Mouse (Mus musculus): ENCODE data around the gene Ttbk1. TPM values are rescaled to one million over a fixed set of nuclear protein-coding genes. Genes with fewer than 3 reads are reported as not detected.

The Ttbk1 gene
- polyA plus RNA-seq, 1 experiment from 2014 or later, result 0.18 TPM

DNA sequence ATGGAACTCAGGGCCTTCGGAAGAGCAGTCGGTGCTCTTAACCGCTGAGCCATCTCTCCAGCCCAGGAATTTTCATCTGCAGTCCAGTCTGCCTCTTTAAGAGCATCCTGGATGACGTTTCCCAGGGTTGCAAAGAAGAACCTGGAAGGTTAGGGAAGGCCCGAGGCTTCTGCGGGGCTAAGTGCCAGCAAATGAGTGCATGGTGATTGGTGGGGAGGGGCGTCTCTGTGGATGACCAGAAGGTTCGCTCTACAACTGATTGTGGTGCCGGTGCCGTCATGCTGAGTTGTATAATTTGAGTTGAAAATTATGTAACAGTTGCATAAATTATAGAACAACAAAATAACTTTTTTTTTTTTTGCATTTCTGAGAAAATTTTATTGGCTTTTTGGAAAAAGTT is 48.3 kb downstream of the Ttbk1 start:
- no peak for ATAC-seq (ENCODE audit: low FRiP score, low read depth)
- H3K27me3 ChIP-seq, result peaks cover 62% of the 10 kb centered on the region
- no peak overlapping the region for H3K27ac ChIP-seq
- no peak overlapping the region for H3K9ac ChIP-seq
- H3K9me3 ChIP-seq, result no peaks in the 10 kb centered on the region
- no peaks in the 10 kb centered on the region for H3K36me3 ChIP-seq
- WGBS, result 91% methylated on average over 10 of the region's 10 CpGs
- no peak overlapping the region for H3K4me2 ChIP-seq (replicated peaks)
- peaks cover 12% of the 10 kb centered on the region; the same call in 1 of the 2 replicates for H3K4me1 ChIP-seq
- H3K4me3 ChIP-seq, result no peak overlapping the region

DNA sequence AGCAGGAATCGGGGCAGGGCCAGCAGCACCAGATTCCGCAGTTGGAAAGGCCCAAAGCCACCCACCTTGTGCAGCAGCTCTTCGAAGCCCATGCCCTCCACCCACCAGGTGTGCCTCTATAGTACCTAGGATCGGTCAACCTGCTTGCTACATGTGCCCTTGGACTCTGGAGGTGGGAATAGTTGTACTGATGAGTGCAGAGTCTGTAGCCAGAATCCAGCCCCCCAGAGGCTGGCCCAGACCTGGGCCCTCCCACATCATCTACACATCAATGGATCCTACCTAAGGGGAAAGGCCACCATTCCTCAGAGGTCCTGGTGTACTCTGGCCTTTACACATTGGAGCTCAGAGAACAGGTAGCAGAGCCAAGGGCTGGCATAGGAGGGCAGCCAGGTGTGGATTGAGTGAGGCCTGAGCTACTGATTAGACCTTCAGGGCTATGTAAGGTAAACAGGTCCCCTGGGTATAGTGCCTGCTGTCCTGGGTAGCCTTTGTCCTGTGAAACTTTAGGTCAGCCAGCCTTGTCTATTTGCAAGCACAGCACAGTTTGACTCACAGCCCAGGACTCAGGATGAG is 49.1 kb downstream of the Ttbk1 start, which contains the start of gene Slc22a7:
TSS of gene Slc22a7 (minus strand) at position 160 of the 576 bp plus-strand sequence.
- 76% methylated on average over 4 of the region's 4 CpGs for WGBS
- Histone ChIP-seq H3K27ac (no peak within 1 kb of the TSS), H3K9me3 (no peaks in the 10 kb centered on the region), H3K27me3 (peaks cover 60% of the 10 kb centered on the region), H3K4me3 (no peak within 1 kb of the TSS), H3K4me1 (peaks cover 17% of the 10 kb centered on the region; the same call in 1 of the 2 replicates), H3K9ac (no peak within 1 kb of the TSS), H3K36me3 (no peaks in the 10 kb centered on the region), H3K4me2 (replicated peaks) (no peak within 1 kb of the TSS)
- ATAC-seq (ENCODE audit: low FRiP score, low read depth), result no peak

DNA sequence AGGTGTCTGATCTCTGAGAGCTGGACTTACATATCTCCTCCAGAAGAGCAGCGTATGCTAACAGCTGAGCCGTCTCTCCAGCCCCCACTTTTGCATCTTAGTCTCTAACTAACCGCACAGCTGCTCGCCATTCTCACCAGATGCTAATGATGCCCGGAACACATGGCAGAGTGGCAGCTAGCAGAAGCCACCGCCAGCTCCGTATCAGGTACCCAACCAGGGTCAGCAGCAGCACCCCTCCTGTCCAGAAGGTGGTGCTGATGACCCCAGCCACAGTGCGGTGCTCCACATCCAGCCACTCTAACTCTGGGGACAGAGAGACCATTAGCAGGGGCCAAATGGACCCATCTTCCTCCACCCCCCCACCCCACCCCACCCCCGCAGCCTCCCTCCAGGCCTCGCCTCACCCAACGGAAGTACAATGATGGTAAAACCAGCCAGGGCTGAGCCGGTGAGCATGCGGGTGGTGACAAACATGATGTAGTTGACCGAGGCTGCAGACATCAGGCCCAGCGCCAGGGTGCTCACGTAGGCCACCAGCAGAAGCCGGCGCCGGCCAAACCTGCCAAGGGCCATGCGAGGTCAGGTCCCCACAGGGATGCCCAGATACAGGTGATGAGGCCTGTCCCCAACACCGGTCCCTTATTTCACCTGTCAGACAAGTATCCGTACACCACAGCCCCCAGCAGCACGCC is 50.7 kb downstream of the Ttbk1 start:
- H3K27ac ChIP-seq, result no peak overlapping the region
- H3K36me3 ChIP-seq, result no peaks in the 10 kb centered on the region
- no peak; the same call in 1 of the 2 replicates for ATAC-seq (ENCODE audit: low FRiP score, low read depth)
- H3K27me3 ChIP-seq, result peaks cover 49% of the 10 kb centered on the region
- no peak overlapping the region for H3K4me3 ChIP-seq
- peak overlapping the region; percentile 32 for H3K4me2 ChIP-seq (replicated peaks)
- H3K4me1 ChIP-seq, result peaks cover 9% of the 10 kb centered on the region; the same call in 1 of the 2 replicates
- no peaks in the 10 kb centered on the region for H3K9me3 ChIP-seq
- WGBS, result 19% methylated on average over 23 of the region's 23 CpGs
- no peak overlapping the region for H3K9ac ChIP-seq

DNA sequence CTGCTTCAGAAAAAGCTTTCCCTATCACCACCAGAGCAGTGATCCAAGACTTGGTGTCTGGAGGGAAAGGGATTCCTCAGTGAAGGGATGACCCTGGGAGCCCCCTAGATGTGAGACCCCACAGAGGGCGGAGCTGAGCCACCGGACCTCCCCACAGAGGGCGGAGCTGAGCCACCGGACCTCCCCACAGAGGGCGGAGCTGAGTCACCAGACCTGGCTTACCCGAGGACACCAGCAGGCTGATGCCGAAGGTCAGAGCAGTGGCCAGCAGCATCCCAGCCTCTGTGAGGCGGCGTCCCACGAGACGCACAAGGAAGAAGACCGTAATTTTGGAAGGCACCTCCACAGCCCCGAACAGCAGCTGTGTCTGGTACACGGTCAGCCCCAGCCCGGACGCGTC is 53.8 kb downstream of the Ttbk1 start:
- peak overlapping the region; percentile 27 for H3K4me3 ChIP-seq
- H3K36me3 ChIP-seq, result no peaks in the 10 kb centered on the region
- no peak overlapping the region for H3K9ac ChIP-seq
- H3K27ac ChIP-seq, result no peak overlapping the region
- H3K4me1 ChIP-seq, result peaks cover 9% of the 10 kb centered on the region; the same call in 1 of the 2 replicates
- peaks cover 51% of the 10 kb centered on the region for H3K27me3 ChIP-seq
- WGBS, result 4% methylated on average over 17 of the region's 17 CpGs
- peak overlapping the region; percentile 57 for H3K4me2 ChIP-seq (replicated peaks)
- no peak for ATAC-seq (ENCODE audit: low FRiP score, low read depth)
- no peaks in the 10 kb centered on the region for H3K9me3 ChIP-seq

DNA sequence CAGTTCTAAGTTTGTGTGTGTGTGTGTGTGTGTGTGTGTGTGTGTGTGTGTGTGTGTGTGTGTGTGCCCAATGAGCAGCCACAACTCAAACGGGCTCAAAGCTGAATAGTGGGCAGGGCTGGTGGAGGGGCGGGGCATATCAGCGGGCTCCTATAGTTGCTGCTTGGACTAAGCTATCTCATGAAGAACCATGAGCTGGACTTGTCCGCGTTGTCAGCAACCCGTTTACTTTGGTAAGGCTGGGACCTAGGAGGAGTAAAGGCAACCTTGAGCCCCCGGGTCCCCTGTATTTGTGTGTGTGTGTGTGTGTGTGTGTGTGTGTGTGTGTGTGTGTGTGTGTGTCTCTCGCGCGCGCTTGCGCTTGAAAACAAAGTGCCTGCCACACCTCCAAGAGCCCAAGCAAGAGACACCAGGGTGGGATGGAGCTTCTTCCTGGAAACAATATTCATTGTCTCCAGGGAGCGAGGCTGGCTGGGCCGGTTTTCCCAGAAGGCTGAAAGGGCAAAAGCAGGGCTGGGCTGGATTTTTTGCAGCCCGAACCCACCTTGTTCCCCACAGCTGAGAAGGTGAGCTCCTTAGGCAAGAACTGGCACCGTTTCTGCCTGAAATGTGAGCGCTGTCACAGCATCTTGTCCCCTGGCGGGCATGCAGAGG is 58.6 kb downstream of the Ttbk1 start, which contains the start of gene Crip3:
TSS of gene Crip3 (plus strand) at position 166 of the 654 bp plus-strand sequence.
- 0 out of 2 replicates have a peak, but pooled peaks cover 2% of the 10 kb centered on the region for H3K36me3 ChIP-seq
- no peak within 1 kb of the TSS for H3K27ac ChIP-seq
- no peak for ATAC-seq (ENCODE audit: low FRiP score, low read depth)
- peak within 1 kb of the TSS; percentile 43; the same call in 1 of the 2 replicates for H3K9ac ChIP-seq
- WGBS, result 9% methylated on average over 18 of the region's 18 CpGs
- peaks cover 3% of the 10 kb centered on the region; the same call in 1 of the 2 replicates for H3K4me1 ChIP-seq
- peaks cover 23% of the 10 kb centered on the region; the same call in 1 of the 2 replicates for H3K27me3 ChIP-seq
- peak within 1 kb of the TSS; percentile 16; the same call in 1 of the 2 replicates for H3K4me3 ChIP-seq
- H3K9me3 ChIP-seq, result no peaks in the 10 kb centered on the region
- peak within 1 kb of the TSS; percentile 52 for H3K4me2 ChIP-seq (replicated peaks)

DNA sequence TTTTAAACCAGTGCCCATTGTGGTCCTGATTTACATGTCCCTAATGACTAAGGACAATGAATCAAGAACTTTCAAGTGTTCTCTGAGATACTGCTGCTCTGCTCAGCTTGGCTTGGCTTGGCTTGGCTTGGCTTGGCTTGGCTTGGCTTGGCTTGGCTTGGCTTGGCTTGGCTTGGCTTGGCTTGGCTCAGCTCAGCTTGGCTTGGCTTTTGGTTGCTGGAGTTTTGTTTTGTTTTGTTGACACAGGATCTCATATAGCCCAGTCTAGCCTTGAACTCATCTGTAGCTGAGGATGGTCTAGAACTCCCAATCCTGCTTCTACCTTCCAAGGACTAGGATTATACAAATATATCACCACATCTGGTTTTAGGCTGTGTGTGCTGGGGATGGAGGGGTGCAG is 61.0 kb downstream of the Ttbk1 start:
- ATAC-seq (ENCODE audit: low FRiP score, low read depth), result no peak
- Histone ChIP-seq H3K27ac (no peak overlapping the region), H3K9ac (no peak overlapping the region), H3K4me2 (replicated peaks) (no peak overlapping the region), H3K4me3 (no peak overlapping the region), H3K36me3 (0 out of 2 replicates have a peak, but pooled peaks cover 2% of the 10 kb centered on the region), H3K4me1 (no peaks in the 10 kb centered on the region), H3K9me3 (no peaks in the 10 kb centered on the region), H3K27me3 (peaks cover 13% of the 10 kb centered on the region; the same call in 1 of the 2 replicates)

DNA sequence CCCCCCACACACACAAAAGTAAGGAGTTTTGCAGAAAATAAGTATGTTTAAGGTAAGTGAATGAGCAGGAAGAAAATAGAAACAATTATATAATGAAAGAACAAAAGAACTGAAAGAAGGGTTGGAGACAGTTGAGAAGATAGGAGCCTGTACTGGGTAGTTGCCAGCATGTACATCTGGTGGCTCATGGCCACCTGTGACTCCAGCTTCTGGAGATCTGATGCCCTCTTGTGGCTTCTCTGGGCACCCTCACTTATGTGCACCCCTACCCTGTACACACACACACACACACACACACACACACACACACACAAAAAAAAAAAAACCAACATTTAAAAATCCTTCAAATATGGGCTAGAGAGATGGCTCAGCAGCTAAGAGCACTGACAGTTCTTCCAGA is 67.8 kb downstream of the Ttbk1 start:
- Histone ChIP-seq H3K9me3 (no peaks in the 10 kb centered on the region), H3K4me1 (no peaks in the 10 kb centered on the region), H3K4me2 (replicated peaks) (no peak overlapping the region), H3K9ac (no peak overlapping the region), H3K36me3 (peaks cover 11% of the 10 kb centered on the region), H3K27me3 (no peaks in the 10 kb centered on the region), H3K4me3 (no peak overlapping the region), H3K27ac (no peak overlapping the region)
- no peak for ATAC-seq (ENCODE audit: low FRiP score, low read depth)

DNA sequence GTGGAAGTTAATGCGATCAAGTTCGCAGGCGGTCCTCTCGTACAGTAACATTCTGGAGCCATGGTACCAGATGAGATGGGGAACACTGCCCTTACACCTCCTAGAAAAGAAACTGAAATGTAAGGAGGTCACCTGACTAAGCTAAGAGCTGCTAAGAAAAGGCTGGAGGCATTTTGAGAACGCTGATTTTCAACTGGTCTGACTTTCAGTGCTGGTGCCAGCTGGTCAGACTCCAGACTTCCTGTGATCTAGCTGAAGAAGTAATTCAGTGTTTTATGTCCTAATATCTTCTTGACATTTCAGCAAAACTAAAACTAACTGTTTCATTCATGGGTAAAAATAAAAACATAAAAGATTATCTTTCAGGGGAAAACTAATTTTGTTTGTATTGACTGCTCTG is 68.8 kb downstream of the Ttbk1 start:
- H3K4me2 ChIP-seq (replicated peaks), result no peak overlapping the region
- no peaks in the 10 kb centered on the region for H3K27me3 ChIP-seq
- no peak overlapping the region for H3K4me3 ChIP-seq
- no peaks in the 10 kb centered on the region for H3K9me3 ChIP-seq
- no peak overlapping the region for H3K9ac ChIP-seq
- H3K27ac ChIP-seq, result no peak overlapping the region
- H3K4me1 ChIP-seq, result 0 out of 2 replicates have a peak, but pooled peaks cover 4% of the 10 kb centered on the region
- peaks cover 18% of the 10 kb centered on the region for H3K36me3 ChIP-seq
- WGBS, result 82% methylated on average over 5 of the region's 5 CpGs
- ATAC-seq (ENCODE audit: low FRiP score, low read depth), result no peak

DNA sequence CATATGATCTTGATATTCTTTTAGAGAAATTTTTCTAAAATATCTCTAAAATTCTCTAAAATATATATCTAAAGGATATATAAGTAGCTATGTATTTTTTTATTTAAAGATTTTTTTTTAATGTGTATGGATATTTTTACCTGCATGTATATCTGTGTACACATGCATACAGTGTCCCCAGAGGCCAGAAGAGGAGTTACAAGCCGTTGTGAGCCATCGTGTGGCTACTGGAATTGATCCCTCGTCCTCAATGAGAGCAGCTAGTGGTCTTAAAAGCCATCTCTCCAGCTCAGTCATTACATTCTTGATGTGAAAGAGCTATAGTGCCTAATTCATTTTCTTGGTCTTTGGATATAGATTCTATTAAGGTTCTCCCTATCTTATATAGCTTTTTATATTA is 79.0 kb downstream of the Ttbk1 start:
- H3K4me1 ChIP-seq, result no peaks in the 10 kb centered on the region
- WGBS, result 31% methylated on average over 3 of the region's 3 CpGs
- peaks cover 80% of the 10 kb centered on the region for H3K36me3 ChIP-seq
- no peak overlapping the region for H3K4me3 ChIP-seq
- H3K27ac ChIP-seq, result no peak overlapping the region
- H3K4me2 ChIP-seq (replicated peaks), result no peak overlapping the region
- H3K9me3 ChIP-seq, result no peaks in the 10 kb centered on the region
- H3K27me3 ChIP-seq, result no peaks in the 10 kb centered on the region
- ATAC-seq (ENCODE audit: low FRiP score, low read depth), result no peak
- H3K9ac ChIP-seq, result no peak overlapping the region

DNA sequence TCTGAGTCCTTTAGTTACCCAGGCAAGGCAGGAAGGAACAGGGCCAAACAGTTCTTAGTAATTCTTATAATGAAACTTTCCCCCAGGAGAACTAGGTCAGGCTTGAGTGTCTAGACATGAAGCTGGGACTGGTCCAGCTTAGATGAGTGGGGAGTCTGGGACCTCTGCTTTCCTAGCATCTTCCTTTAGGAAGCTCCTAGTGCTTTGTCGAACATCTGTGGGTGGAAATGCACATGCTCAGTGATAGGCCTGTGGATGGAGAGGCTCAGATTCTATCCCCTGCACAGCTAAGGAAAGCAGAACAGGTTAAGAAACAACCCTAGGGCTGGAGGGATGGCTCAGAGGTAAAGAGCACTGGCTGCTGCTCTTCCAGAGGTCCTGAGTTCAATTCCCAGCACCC is 92.8 kb downstream of the Ttbk1 start:
- Histone ChIP-seq H3K4me1 (no peaks in the 10 kb centered on the region), H3K4me3 (no peak overlapping the region), H3K27me3 (no peaks in the 10 kb centered on the region), H3K9ac (no peak overlapping the region), H3K4me2 (replicated peaks) (no peak overlapping the region), H3K27ac (no peak overlapping the region), H3K36me3 (peaks cover 67% of the 10 kb centered on the region), H3K9me3 (no peaks in the 10 kb centered on the region)
- 93% methylated on average over 1 of the region's 1 CpGs for WGBS
- ATAC-seq (ENCODE audit: low FRiP score, low read depth), result no peak

DNA sequence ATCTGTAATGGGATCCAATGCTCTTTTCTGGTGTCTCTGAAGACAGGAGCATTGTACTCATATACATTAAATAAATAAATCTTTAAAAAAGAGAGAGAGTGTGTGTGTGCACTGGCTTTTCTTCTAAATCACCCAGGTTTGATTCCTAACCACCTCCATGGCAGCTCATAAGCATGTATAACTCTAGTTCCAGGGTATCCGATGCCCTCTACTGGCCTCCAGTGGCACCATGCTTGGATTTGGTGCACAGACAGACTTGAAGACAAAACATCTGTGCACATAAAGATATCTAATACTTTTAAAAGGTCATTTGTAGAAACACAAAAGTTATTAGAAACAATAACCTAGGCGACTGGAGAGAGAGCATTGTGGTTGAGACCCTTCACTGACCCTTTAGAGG is 94.5 kb downstream of the Ttbk1 start:
- no peak for ATAC-seq (ENCODE audit: low FRiP score, low read depth)
- Histone ChIP-seq H3K27ac (no peak overlapping the region), H3K4me1 (no peaks in the 10 kb centered on the region), H3K27me3 (no peaks in the 10 kb centered on the region), H3K9me3 (no peaks in the 10 kb centered on the region), H3K4me2 (replicated peaks) (no peak overlapping the region), H3K9ac (no peak overlapping the region), H3K36me3 (peaks cover 68% of the 10 kb centered on the region), H3K4me3 (no peak overlapping the region)
- 48% methylated on average over 2 of the region's 2 CpGs for WGBS

Measured in limb, embryonic 13.5 days (tissue).